Mouse (Mus musculus): ENCODE data around the gene Emc10. TPM values are rescaled to one million over a fixed set of nuclear protein-coding genes. Genes with fewer than 3 reads are reported as not detected.

Gene Emc10
- polyA plus RNA-seq, 1 experiment from 2014 or later, result 154 TPM

GRCm38 (mm10) chr7:44469677-44470675 lies 26.4 kb downstream of the Emc10 start:
- no peak overlapping the region for H3K4me3 ChIP-seq (ENCODE audit: low read depth, low read length)
- 92% methylated on average over 16 of the region's 16 CpGs for WGBS
- peak overlapping the region; percentile 81; the same call in 1 of the 2 replicates for H3K27ac ChIP-seq (ENCODE audit: low read depth, low read length)
- H3K4me2 ChIP-seq (ENCODE audit: low read length), result no peak overlapping the region
- no peaks in the 10 kb centered on the region for H3K36me3 ChIP-seq (ENCODE audit: control insufficient read depth, insufficient read depth, low read length)
- peak overlapping the region; percentile 13; the same call in 1 of the 2 replicates for H3K9ac ChIP-seq (ENCODE audit: low read length)
- DNase-seq (ENCODE audit: low spot score) (no peak), ATAC-seq (no peak)
- H3K27me3 ChIP-seq (replicated peaks; ENCODE audit: control insufficient read depth, insufficient read depth, low read length), result no peaks in the 10 kb centered on the region
- H3K4me1 ChIP-seq (ENCODE audit: control insufficient read depth, insufficient read depth, low read length), result peaks cover 23% of the 10 kb centered on the region
- H3K9me3 ChIP-seq (replicated peaks; ENCODE audit: control insufficient read depth, low read length), result no peaks in the 10 kb centered on the region

- ATAC-seq, result no peak
- peak overlapping the region; percentile 56 for H3K4me2 ChIP-seq (ENCODE audit: low read length)
Measured at GRCm38 (mm10) chr7:44468644-44469285, 27.6 kb downstream of the Emc10 start.

GRCm38 (mm10) chr7:44467811-44468411 lies 28.4 kb downstream of the Emc10 start, which contains the start of gene Josd2:
Josd2 (plus strand) TSS chr7:44467980.
- peak within 1 kb of the TSS; percentile 40 for H3K4me3 ChIP-seq (ENCODE audit: low read depth, low read length)
- H3K27me3 ChIP-seq (replicated peaks; ENCODE audit: control insufficient read depth, insufficient read depth, low read length), result no peaks in the 10 kb centered on the region
- H3K4me1 ChIP-seq (ENCODE audit: control insufficient read depth, insufficient read depth, low read length), result peaks cover 29% of the 10 kb centered on the region
- H3K27ac ChIP-seq (ENCODE audit: low read depth, low read length), result peak within 1 kb of the TSS; percentile 81
- DNase-seq (ENCODE audit: low spot score), result peak; percentile 99
- H3K9ac ChIP-seq (ENCODE audit: low read length), result peak within 1 kb of the TSS; percentile 54
- ATAC-seq, result peak; percentile 96
- H3K9me3 ChIP-seq (replicated peaks; ENCODE audit: control insufficient read depth, low read length), result no peaks in the 10 kb centered on the region
- under 1% methylated on average over 42 of the region's 42 CpGs for WGBS
- H3K36me3 ChIP-seq (ENCODE audit: control insufficient read depth, insufficient read depth, low read length), result peaks cover 13% of the 10 kb centered on the region
- H3K4me2 ChIP-seq (ENCODE audit: low read length), result peak within 1 kb of the TSS; percentile 56

More at GRCm38 (mm10) chr7:44468644-44469285, 27.6 kb downstream of the Emc10 start:
- 51% methylated on average over 15 of the region's 15 CpGs for WGBS
- Histone ChIP-seq H3K36me3 (ENCODE audit: control insufficient read depth, insufficient read depth, low read length) (peaks cover 4% of the 10 kb centered on the region), H3K9ac (ENCODE audit: low read length) (peak overlapping the region; percentile 54), H3K27me3 (replicated peaks; ENCODE audit: control insufficient read depth, insufficient read depth, low read length) (no peaks in the 10 kb centered on the region), H3K4me3 (ENCODE audit: low read depth, low read length) (peak overlapping the region; percentile 40), H3K4me1 (ENCODE audit: control insufficient read depth, insufficient read depth, low read length) (peaks cover 25% of the 10 kb centered on the region), H3K27ac (ENCODE audit: low read depth, low read length) (peak overlapping the region; percentile 81), H3K9me3 (replicated peaks; ENCODE audit: control insufficient read depth, low read length) (no peaks in the 10 kb centered on the region)
- DNase-seq (ENCODE audit: low spot score), result no peak

GRCm38 (mm10) chr7:44466888-44467311 lies 29.4 kb downstream of the Emc10 start:
- no peak overlapping the region for H3K4me2 ChIP-seq (ENCODE audit: low read length)
- H3K4me3 ChIP-seq (ENCODE audit: low read depth, low read length), result no peak overlapping the region
- H3K9ac ChIP-seq (ENCODE audit: low read length), result no peak overlapping the region
- H3K36me3 ChIP-seq (ENCODE audit: control insufficient read depth, insufficient read depth, low read length), result peaks cover 23% of the 10 kb centered on the region
- no peaks in the 10 kb centered on the region for H3K9me3 ChIP-seq (replicated peaks; ENCODE audit: control insufficient read depth, low read length)
- DNase-seq (ENCODE audit: low spot score) (no peak), ATAC-seq (no peak)
- H3K4me1 ChIP-seq (ENCODE audit: control insufficient read depth, insufficient read depth, low read length), result peaks cover 27% of the 10 kb centered on the region
- H3K27me3 ChIP-seq (replicated peaks; ENCODE audit: control insufficient read depth, insufficient read depth, low read length), result no peaks in the 10 kb centered on the region
- 78% methylated on average over 16 of the region's 16 CpGs for WGBS
- H3K27ac ChIP-seq (ENCODE audit: low read depth, low read length), result peak overlapping the region; percentile 81; the same call in 1 of the 2 replicates

- no peak overlapping the region for H3K9ac ChIP-seq (ENCODE audit: low read length)
- no peaks in the 10 kb centered on the region for H3K9me3 ChIP-seq (replicated peaks; ENCODE audit: control insufficient read depth, low read length)
- no peak overlapping the region for H3K4me3 ChIP-seq (ENCODE audit: low read depth, low read length)
- ATAC-seq, result no peak
- peaks cover 30% of the 10 kb centered on the region for H3K36me3 ChIP-seq (ENCODE audit: control insufficient read depth, insufficient read depth, low read length)
- peaks cover 27% of the 10 kb centered on the region for H3K4me1 ChIP-seq (ENCODE audit: control insufficient read depth, insufficient read depth, low read length)
- H3K27ac ChIP-seq (ENCODE audit: low read depth, low read length), result 0 out of 2 replicates have a peak overlapping the region, but pooled peaks have one; percentile 10
- 79% methylated on average over 10 of the region's 10 CpGs for WGBS
- no peak for DNase-seq (ENCODE audit: low spot score)
- no peak overlapping the region for H3K4me2 ChIP-seq (ENCODE audit: low read length)
- H3K27me3 ChIP-seq (replicated peaks; ENCODE audit: control insufficient read depth, insufficient read depth, low read length), result no peaks in the 10 kb centered on the region
Measured at GRCm38 (mm10) chr7:44466006-44466887, 30.1 kb downstream of the Emc10 start.

GRCm38 (mm10) chr7:44465111-44465510 lies 31.2 kb downstream of the Emc10 start, which contains the start of gene Aspdh:
Aspdh (plus strand) TSS chr7:44465391.
- no peaks in the 10 kb centered on the region for H3K9me3 ChIP-seq (replicated peaks; ENCODE audit: control insufficient read depth, low read length)
- H3K4me1 ChIP-seq (ENCODE audit: control insufficient read depth, insufficient read depth, low read length), result peaks cover 27% of the 10 kb centered on the region
- 46% methylated on average over 2 of the region's 2 CpGs for WGBS
- H3K36me3 ChIP-seq (ENCODE audit: control insufficient read depth, insufficient read depth, low read length), result peaks cover 41% of the 10 kb centered on the region
- DNase-seq (ENCODE audit: low spot score), result no peak
- peak within 1 kb of the TSS; percentile 78 for H3K27ac ChIP-seq (ENCODE audit: low read depth, low read length)
- no peak within 1 kb of the TSS for H3K4me3 ChIP-seq (ENCODE audit: low read depth, low read length)
- H3K27me3 ChIP-seq (replicated peaks; ENCODE audit: control insufficient read depth, insufficient read depth, low read length), result no peaks in the 10 kb centered on the region
- no peak for ATAC-seq
- peak within 1 kb of the TSS; percentile 40 for H3K9ac ChIP-seq (ENCODE audit: low read length)
- peak within 1 kb of the TSS; percentile 21; the same call in 1 of the 2 replicates for H3K4me2 ChIP-seq (ENCODE audit: low read length)

- H3K4me1 ChIP-seq (ENCODE audit: control insufficient read depth, insufficient read depth, low read length), result peaks cover 27% of the 10 kb centered on the region
- H3K9ac ChIP-seq (ENCODE audit: low read length), result peak overlapping the region; percentile 40
- ATAC-seq, result 0 out of 2 replicates have a peak, but pooled peaks have one; percentile 4
- H3K4me2 ChIP-seq (ENCODE audit: low read length), result peak overlapping the region; percentile 21; the same call in 1 of the 2 replicates
- H3K36me3 ChIP-seq (ENCODE audit: control insufficient read depth, insufficient read depth, low read length), result peaks cover 47% of the 10 kb centered on the region
- H3K9me3 ChIP-seq (replicated peaks; ENCODE audit: control insufficient read depth, low read length), result no peaks in the 10 kb centered on the region
- no peaks in the 10 kb centered on the region for H3K27me3 ChIP-seq (replicated peaks; ENCODE audit: control insufficient read depth, insufficient read depth, low read length)
- 13% methylated on average over 4 of the region's 4 CpGs for WGBS
- H3K4me3 ChIP-seq (ENCODE audit: low read depth, low read length), result no peak overlapping the region
- peak overlapping the region; percentile 78 for H3K27ac ChIP-seq (ENCODE audit: low read depth, low read length)
- peak; percentile 91 for DNase-seq (ENCODE audit: low spot score)
Measured at GRCm38 (mm10) chr7:44464511-44464910, 31.8 kb downstream of the Emc10 start.

Data from forebrain, embryonic 14.5 days (tissue).